Mouse (Mus musculus) midbrain, embryonic 14.5 days (tissue): ENCODE results near the gene Tmc4. TPM values are rescaled to one million over a fixed set of nuclear protein-coding genes. Genes with fewer than 3 reads are reported as not detected.
"Not testable (repeated sequence)": the region's sequence is repeated elsewhere in the genome, so short reads cannot be mapped to it uniquely, and the experiment has no call there.

Experiments
- ATAC-seq: fragments of 200-750 bp; cut with Nextera tagmentation; 2 replicates; pipeline ENCODE4 v1.8.0; 2017; ENCODE audit warnings: moderate number of reproducible peaks, moderate library complexity; ENCODE audit not compliant: low FRiP score, low TSS enrichment
- DNase-seq: peaks from one replicate; pipeline ENCODE4 v3.0.0-alpha.2; 2015
- H3K27ac ChIP-seq: fragments of 300-500 bp; sonication (generic); replicated peaks from 2 replicates; pipeline ENCODE4 v1.5.1; 2014; ENCODE audit warnings: mild to moderate bottlenecking, low read depth, low read length, moderate library complexity
- H3K27me3 ChIP-seq: fragments of 300-500 bp; sonication (generic); 2 replicates; pipeline ENCODE4 v1.6.1; 2014; ENCODE audit warnings: low read length, control low read depth, mixed read lengths; ENCODE audit not compliant: control insufficient read depth, insufficient read depth
- H3K36me3 ChIP-seq: fragments of 300-500 bp; sonication (generic); 2 replicates; pipeline ENCODE4 v1.6.1; 2014; ENCODE audit warnings: low read length, control low read depth; ENCODE audit not compliant: control insufficient read depth, insufficient read depth
- H3K4me1 ChIP-seq: fragments of 300-500 bp; sonication (generic); 2 replicates; pipeline ENCODE4 v1.6.1; 2014; ENCODE audit warnings: mild to moderate bottlenecking, antibody characterized with exemption, low read length, control low read depth; ENCODE audit not compliant: control insufficient read depth, insufficient read depth
- H3K4me2 ChIP-seq: fragments of 300-500 bp; sonication (generic); 2 replicates; pipeline ENCODE4 v1.6.1; 2014; ENCODE audit warnings: mild to moderate bottlenecking, low read length, moderate library complexity
- H3K4me3 ChIP-seq: fragments of 300-500 bp; sonication (generic); replicated peaks from 2 replicates; pipeline ENCODE4 v1.5.1; 2014; ENCODE audit warnings: low read depth, low read length
- H3K9ac ChIP-seq: fragments of 300-500 bp; sonication (generic); replicated peaks from 2 replicates; pipeline ENCODE4 v1.6.1; 2014; ENCODE audit warnings: mild to moderate bottlenecking, low read length, moderate library complexity
- H3K9me3 ChIP-seq: fragments of 300-500 bp; sonication (generic); 2 replicates; pipeline ENCODE4 v1.6.1; 2016; ENCODE audit warnings: low read length, control low read depth, mixed read lengths; ENCODE audit not compliant: control insufficient read depth
- WGBS: fragments of 180-500 bp; shearing (Covaris S2); extraction: QIAGEN DNeasy Blood & Tissue Kit; methylation state at CpG from one replicate; pipeline ENCODE4 v1.1.7; 2014; 5-methylcytosine and 5-hydroxymethylcytosine counted together
- polyA plus RNA-seq: library from polyadenylated mRNA; unstranded; fragments of >200 nt; fragmentation: Nextera tagmentation; extraction: Ambion mirVana; gene quantifications from 2 replicates; pipeline ENCODE4 v1.2.1, GENCODE M21; 2014

The Tmc4 gene
- polyA plus RNA-seq, 1 experiment from 2014 or later: 3.0 TPM

DNA sequence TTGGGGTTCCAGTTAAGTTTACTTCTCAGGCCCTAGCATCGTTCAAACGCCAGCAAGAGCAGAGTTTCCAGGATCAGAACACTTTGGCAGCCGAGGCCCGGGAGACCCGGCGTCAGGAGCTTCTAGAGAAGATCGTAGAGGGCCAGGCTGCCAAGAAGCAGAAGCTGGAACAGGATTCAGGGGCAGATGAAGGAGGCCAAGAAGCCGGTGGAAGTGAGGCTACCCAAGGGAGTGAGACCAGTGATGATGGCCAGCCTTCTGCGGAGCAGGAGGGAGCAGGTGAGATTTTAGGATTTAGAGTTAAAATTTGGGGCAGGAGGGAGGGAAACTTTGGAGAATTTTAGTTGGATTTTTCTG lies 17.6 kb upstream of the Tmc4 start:
- peak overlapping the region; percentile 92 for H3K27ac ChIP-seq

DNA sequence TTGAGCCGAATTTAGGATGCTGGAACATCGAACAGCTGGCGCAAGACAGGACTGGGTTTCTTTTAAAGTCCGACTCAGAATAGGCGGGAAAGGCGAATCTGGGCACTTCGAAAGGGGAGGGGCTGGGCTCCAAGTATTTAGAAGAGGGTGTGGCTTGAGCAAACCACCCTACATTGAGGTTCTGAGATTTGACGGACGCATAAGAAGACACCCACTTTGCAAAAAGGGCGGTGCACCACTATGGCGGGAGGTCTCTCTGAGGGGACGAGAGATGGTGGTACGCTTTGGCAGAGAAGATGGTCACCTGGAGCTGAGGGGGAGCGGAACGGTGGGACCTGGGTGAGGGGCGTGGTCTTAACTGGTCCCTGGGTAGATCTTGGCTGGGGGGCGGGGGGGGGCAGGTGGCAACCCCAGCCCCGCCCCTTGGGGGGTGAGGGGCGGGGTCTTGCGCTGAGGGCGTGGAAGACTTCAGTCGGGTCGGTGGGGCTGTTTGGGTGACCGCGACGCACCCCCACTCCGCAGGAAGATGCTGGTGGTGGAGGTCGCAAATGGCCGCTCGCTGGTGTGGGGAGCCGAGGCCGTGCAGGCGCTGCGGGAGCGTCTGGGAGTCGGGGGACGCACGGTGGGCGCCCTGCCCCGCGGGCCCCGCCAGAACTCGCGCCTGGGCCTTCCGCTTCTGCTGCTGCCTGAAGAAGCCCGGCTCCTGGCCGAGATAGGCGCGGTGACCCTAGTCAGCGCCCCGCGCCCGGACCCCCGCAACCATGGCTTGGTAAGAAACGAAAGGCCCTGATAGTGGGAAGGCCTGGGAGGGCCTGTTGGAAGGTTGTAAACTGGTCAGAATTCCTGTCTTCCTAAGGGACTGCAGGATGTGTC lies 17.0 kb upstream of the Tmc4 start:
- peaks cover 27% of the 10 kb centered on the region for H3K36me3 ChIP-seq
- peak overlapping the region; percentile 73 for H3K4me3 ChIP-seq
- WGBS: under 1% methylated on average over 54 of the region's 55 CpGs
- peak overlapping the region; percentile 92 for H3K27ac ChIP-seq
- ATAC-seq (peak; percentile 44), DNase-seq (peak; percentile 77)
- no peaks in the 10 kb centered on the region for H3K27me3 ChIP-seq
- peak overlapping the region; percentile 77 for H3K9ac ChIP-seq
- H3K4me2 ChIP-seq: peak overlapping the region; percentile 75
- no peaks in the 10 kb centered on the region for H3K9me3 ChIP-seq
- H3K4me1 ChIP-seq: peaks cover 17% of the 10 kb centered on the region

More for the DNA sequence above, 17.6 kb upstream of the Tmc4 start:
- ATAC-seq, H3K9me3 ChIP-seq, DNase-seq, H3K27me3 ChIP-seq: not testable (repeated sequence)
- Histone ChIP-seq H3K4me1 (peaks cover 17% of the 10 kb centered on the region), H3K4me3 (peak overlapping the region; percentile 73), H3K4me2 (peak overlapping the region; percentile 75), H3K9ac (peak overlapping the region; percentile 77), H3K36me3 (peaks cover 32% of the 10 kb centered on the region)
- 5% methylated on average over 9 of the region's 9 CpGs for WGBS

DNA sequence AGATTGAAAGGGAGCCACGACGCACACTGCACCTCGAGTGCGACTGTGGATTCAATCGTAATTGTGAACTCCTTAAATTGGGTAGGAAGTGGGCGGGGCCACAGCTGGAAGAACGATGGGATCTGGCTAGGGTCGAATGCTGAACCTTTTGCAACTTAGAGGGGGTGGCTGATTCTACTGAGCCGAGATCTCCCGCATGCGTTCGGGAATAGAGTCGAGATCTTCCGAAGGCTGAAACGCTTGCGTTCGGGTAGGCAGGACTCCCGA lies 16.4 kb upstream of the Tmc4 start:
- Histone ChIP-seq H3K9me3 (no peaks in the 10 kb centered on the region), H3K4me1 (peaks cover 17% of the 10 kb centered on the region), H3K9ac (peak overlapping the region; percentile 77), H3K27ac (peak overlapping the region; percentile 92), H3K36me3 (peaks cover 25% of the 10 kb centered on the region), H3K4me3 (peak overlapping the region; percentile 73), H3K27me3 (no peaks in the 10 kb centered on the region), H3K4me2 (peak overlapping the region; percentile 75)
- DNase-seq (no peak), ATAC-seq (no peak)
- WGBS: under 1% methylated on average over 18 of the region's 18 CpGs

DNA sequence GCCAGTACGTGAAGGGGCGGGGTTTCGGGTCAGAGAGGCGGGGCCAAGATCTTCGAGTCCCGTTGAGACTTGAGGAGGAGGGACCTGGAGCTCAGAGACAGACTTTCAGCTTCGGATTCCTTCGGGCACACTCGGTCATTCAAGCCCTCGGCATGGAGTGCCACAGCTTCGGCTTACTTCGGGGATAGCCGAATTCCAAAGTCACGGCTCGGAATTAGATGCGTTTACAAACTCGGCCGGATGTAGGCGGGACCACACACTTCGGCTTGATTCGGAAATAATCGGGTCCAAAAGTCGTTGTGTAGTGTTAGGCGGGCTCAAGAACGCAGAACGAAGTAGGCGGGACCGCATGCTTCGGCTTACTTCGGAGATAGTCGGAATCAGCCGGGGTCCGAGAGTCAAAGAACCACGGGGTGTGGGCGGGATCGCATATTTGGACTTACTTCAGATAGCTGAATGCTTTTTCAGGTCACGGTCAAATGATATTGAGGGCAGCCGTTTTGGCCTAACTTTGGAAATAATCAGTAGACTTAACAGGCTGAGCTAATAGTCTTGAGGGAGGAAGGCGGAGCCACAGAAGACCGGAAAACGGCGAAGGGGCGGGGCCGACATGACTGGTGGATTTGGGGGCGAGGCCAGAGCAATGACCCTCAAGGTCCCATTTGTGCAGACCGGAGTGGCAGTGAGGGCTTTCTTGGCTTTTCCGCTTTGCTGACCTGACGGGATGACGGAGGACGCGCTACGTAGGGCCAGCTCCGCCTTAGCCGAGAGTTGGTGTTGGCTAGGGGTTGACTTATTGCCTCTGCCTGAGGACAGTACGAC lies 15.8 kb upstream of the Tmc4 start, which contains the start of gene Mboat7:
Gene Mboat7, minus strand, starts transcription at position 537 of the 822 bp plus-strand sequence.
- peak; percentile 93 for ATAC-seq
- H3K36me3 ChIP-seq: peaks cover 24% of the 10 kb centered on the region
- no peaks in the 10 kb centered on the region for H3K27me3 ChIP-seq
- H3K9me3 ChIP-seq: no peaks in the 10 kb centered on the region
- H3K4me2 ChIP-seq: peak within 1 kb of the TSS; percentile 75
- WGBS: under 1% methylated on average over 55 of the region's 55 CpGs
- peak within 1 kb of the TSS; percentile 88 for H3K9ac ChIP-seq
- peak within 1 kb of the TSS; percentile 73 for H3K4me3 ChIP-seq
- peak; percentile 99 for DNase-seq
- peaks cover 17% of the 10 kb centered on the region for H3K4me1 ChIP-seq
- peak within 1 kb of the TSS; percentile 92 for H3K27ac ChIP-seq

DNA sequence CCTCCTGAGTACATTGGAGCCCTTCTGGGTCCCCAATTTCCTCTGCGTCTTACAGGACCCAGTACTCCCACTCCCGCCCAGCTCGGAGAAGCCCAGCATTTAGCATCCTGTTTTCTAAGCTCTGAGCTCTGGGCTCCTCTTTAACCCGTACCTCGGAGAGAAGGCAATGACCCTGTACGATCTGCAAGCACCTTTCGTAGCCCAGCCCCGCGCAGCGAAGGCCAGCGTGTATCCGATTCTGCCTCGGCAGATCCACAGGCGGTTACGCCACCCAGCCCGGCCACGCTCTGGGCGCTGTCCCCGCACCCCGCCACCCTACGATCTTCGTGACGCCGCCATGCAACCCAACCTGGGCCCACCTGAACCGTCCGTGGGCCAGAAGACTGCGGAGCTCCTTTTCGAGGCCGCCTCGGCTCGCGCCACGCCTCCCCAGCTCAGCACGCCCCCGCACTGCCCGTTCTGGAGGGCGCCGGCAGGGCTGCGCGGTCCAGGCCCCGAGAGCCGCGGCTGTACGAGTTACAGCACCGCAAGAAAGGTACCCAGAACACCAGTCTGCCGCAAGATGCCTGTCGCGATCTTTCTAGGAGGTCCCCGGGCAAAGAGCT lies 15.1 kb upstream of the Tmc4 start, which contains the start of gene Tsen34:
Gene Tsen34, plus strand, starts transcription at position 482 of the 605 bp plus-strand sequence.
- H3K4me2 ChIP-seq: peak within 1 kb of the TSS; percentile 75
- H3K9ac ChIP-seq: peak within 1 kb of the TSS; percentile 88
- under 1% methylated on average over 49 of the region's 49 CpGs for WGBS
- ATAC-seq (peak; percentile 66; the same call in 1 of the 2 replicates), DNase-seq (no peak)
- peaks cover 17% of the 10 kb centered on the region for H3K4me1 ChIP-seq
- H3K27ac ChIP-seq: peak within 1 kb of the TSS; percentile 92
- H3K36me3 ChIP-seq: peaks cover 23% of the 10 kb centered on the region
- no peaks in the 10 kb centered on the region for H3K9me3 ChIP-seq
- peak within 1 kb of the TSS; percentile 73 for H3K4me3 ChIP-seq
- no peaks in the 10 kb centered on the region for H3K27me3 ChIP-seq

DNA sequence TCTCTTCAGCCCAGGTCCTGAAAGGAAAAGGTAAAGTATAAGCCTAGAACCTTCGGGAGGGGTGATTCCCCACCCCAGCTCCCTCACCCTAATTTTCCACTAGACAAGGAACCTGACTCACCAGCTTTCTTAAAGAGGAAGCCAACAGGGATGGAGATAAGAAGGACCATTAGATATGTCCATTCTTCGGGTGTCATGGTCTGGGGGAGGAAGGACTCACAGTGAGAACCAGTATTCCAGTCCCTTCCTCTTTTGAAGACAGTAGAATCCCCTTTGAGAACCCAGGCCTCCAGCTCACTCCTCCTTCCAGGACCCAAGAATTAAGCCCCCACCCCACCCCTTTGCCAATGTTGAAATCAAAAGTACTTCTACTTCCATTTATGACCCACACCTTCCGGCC lies 14.6 kb upstream of the Tmc4 start:
- WGBS: 41% methylated on average over 3 of the region's 3 CpGs
- H3K4me2 ChIP-seq: peak overlapping the region; percentile 75
- DNase-seq (no peak), ATAC-seq (no peak)
- H3K27me3 ChIP-seq: no peaks in the 10 kb centered on the region
- H3K9ac ChIP-seq: peak overlapping the region; percentile 88
- H3K9me3 ChIP-seq: no peaks in the 10 kb centered on the region
- peak overlapping the region; percentile 92 for H3K27ac ChIP-seq
- peak overlapping the region; percentile 73 for H3K4me3 ChIP-seq
- H3K4me1 ChIP-seq: peaks cover 17% of the 10 kb centered on the region
- peaks cover 23% of the 10 kb centered on the region for H3K36me3 ChIP-seq

DNA sequence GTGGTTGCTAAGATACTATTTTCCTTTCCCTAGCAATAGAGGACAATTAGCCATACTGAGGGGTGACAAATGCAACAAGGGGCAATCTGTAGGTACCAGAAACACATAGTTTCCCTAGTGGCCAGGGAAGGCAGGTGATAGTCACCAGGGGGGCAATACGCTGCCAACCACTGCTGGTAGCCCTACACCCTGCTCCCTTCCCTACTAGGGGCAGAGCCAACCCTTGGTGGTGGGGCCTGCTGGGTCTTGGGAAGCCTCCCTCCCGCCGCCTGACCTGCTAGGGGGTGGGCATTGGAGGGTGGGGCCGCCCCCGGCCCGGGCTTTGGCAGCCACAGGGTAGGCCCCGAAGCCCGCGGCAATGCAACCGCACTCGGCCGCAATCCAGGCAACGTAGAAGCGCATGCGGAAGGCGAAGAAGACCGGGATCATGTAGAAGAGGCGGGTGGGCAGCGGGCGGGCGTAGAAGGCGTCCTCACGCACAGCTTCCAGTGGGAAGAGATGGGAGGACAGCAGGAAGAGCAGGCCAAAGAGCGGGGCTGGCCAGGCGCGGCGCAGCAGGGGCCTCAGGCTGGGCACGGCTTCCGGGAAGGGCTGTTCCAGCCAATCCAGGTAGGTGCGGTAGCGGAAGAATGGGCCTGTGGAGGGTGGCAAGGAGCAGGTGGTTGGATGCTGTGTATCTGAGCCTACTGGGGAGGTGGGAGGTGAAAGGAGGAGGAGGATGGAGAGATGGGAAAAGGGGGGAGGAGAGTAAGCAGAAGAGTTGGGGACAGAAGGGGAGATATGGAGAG lies 8.2 kb upstream of the Tmc4 start:
- WGBS: 88% methylated on average over 31 of the region's 31 CpGs
- H3K4me1 ChIP-seq: peaks cover 12% of the 10 kb centered on the region; the same call in 1 of the 2 replicates
- no peak overlapping the region for H3K9ac ChIP-seq
- DNase-seq (no peak), ATAC-seq (no peak)
- H3K36me3 ChIP-seq: peaks cover 40% of the 10 kb centered on the region
- H3K27ac ChIP-seq: peak overlapping the region; percentile 77; the same call in 1 of the 2 replicates
- no peaks in the 10 kb centered on the region for H3K9me3 ChIP-seq
- H3K4me2 ChIP-seq: no peak overlapping the region
- no peak overlapping the region for H3K4me3 ChIP-seq
- H3K27me3 ChIP-seq: no peaks in the 10 kb centered on the region

DNA sequence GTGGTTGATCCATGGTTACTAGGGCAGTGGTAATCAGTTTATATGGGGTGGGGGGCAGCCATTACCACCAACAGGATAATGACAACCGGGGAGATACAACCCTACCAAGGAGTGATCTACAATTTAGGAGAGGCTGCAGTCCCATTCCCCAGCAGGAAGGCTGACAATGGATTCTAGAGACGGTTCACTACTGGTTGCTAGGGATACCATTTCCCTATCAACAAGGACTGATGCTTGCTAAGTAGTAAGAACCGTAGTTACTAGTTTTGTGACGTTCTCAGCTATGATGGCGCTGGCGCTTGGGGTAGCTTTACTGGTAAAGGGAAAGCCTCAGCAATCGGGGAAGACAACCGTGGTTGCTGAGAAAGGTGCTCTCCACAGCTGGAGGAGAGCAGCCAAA lies 7.3 kb upstream of the Tmc4 start:
- 70% methylated on average over 8 of the region's 8 CpGs for WGBS
- peak overlapping the region; percentile 77 for H3K27ac ChIP-seq
- peaks cover 12% of the 10 kb centered on the region; the same call in 1 of the 2 replicates for H3K4me1 ChIP-seq
- 0 out of 2 replicates have a peak, but pooled peaks have one; percentile 10 for ATAC-seq
- H3K27me3 ChIP-seq: no peaks in the 10 kb centered on the region
- no peaks in the 10 kb centered on the region for H3K9me3 ChIP-seq
- 0 out of 2 replicates have a peak overlapping the region, but pooled peaks have one; percentile 5 for H3K4me2 ChIP-seq
- no peak overlapping the region for H3K9ac ChIP-seq
- H3K4me3 ChIP-seq: no peak overlapping the region
- H3K36me3 ChIP-seq: peaks cover 40% of the 10 kb centered on the region
- DNase-seq: no peak
